Mouse (Mus musculus): ENCODE data around the gene Telo2.
A peak's percentile ranks its signal among the peaks of the same experiment; 100 is the strongest.
"Not testable (repeated sequence)": the region's sequence is repeated elsewhere in the genome, so short reads cannot be mapped to it uniquely, and the experiment has no call there.

Telo2 gene

DNA sequence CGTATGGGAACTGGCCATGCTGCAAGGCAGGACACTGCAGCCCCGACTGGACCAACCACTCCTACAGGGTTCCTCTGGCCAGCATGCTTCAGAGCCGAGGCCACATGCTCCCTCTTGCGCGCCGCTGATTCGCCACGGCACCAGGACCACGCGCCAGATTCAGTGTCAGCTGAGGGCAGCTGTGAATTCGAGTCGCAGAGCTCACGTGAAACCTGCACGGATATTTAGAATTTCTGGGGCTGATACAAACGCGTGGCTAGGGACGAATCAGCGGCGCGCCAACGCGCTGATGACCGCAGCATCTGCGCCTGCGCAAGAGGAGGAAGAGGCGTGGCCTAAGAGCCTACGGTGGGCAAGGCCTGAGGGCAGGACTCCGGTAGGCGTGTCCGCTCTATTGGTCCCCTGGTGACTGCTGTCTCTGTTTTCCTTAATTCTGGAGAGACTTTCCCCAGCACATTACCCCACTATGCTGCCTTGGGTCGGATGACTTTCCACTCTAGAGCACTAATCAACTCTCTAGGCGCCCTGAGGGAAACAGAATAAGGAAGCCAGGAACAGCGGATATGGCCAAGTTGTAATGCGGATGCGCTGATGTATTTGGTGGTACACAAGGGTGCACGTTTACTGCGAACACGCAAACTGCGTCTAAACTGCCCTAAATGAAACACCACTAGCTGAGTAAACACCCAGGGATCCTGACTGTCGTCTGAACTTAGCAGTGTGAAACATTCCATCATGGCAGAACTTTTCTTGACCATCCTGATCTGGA lies at the start of gene Telo2:
TSS of gene Telo2 (minus strand) at position 304 of the 769 bp plus-strand sequence.
- DNase-seq, result peak; percentile 93

DNA sequence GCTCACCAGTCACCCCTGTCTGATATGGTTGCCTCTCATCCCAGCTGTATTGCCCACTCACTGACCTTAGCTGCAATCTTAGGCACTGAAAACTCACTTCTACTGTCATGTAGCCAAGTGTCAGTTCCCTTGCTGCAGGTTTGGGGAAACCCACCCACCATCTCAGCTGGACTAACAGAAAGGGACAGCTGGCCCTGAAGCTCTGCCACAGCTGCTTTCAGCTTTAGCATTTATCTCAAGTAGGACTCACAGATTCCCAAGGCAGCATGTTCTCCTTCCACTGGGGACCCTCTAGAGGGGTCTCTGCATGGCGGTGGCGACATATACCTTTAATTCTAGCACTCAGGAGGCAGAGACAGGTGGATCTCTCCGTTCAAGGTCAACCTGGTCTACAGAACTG lies 49.0 kb upstream of the Telo2 start:
- DNase-seq, result no peak

DNA sequence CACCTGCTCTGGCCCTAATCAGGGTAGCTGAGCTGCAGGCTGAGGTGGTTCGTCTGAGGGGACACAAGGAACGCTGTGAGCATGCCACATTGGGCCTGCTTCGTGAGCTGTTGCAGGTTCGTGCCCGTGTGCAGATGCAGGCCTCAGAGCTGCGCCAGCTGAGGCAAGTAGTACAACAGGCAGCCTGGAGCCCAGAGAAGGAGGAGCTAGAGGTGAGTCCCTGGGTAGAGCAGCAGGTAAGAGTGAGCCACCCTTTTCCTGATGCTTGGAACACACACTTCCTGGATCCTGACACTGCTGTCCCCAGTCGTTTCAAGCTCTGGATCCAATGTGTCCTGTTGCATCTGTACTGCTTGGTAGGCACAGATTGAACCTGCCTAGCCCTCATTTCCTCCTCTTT lies 47.6 kb upstream of the Telo2 start:
- no peak for DNase-seq

DNA sequence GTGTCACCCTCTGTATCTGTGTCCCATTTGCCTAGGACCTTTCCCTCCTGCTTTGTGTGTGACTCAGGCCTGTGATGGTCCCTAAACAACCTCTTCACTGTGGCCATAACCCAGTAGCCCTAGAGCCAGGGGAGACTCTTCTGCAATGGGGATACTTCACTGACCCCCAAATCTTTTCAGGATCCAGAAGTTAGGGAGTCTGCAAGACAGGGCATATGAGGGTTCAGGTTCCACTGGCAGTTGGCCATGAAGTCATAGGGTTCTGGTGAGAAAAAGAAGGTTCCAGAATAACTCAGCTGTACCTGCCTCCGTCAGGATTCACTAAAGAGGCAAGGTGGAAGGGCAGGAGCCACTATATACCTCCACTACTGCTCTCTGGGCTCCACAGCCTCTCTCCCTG lies 46.4 kb upstream of the Telo2 start, which contains the start of gene Ccdc154:
TSS of gene Ccdc154 (plus strand) at position 301 of the 400 bp plus-strand sequence.
- DNase-seq, result no peak

DNA sequence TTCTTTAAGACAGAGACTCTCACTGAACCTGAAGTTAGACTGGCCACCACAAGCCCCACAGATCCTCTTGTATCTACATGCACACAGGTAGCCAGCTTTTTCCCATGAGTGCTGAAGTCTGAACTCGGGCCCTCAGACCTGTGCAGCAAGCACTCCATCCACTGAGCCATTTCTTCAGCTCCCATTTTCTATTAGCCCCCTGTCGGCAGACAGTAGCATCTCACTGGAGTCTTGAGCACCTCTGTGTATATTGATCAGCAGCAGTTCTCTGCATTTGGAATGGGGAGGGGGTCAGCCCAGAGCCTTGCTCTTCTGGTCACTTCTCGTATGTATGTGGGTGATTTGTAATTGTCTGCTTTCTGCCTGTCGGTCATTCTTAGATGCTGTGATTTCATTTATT lies 24.2 kb upstream of the Telo2 start:
- no peak for DNase-seq

DNA sequence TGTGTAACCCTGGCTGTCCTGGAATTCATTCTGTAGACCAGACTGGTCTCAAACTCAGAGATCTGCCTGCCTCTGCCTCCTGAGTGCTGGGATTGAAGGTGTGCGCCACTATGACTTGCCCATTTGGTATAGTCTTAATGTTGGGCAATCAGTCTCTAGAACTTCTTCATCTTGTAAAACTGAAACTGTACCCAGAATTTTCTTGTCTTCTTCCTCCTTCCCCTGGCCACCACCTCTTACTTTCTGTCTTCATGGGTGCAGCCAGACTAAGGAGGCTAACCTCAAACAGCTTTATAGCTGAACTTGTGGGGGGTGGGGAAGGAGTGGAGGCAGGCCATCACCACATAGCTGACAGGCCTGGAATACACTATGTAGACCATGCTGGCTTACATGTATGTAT lies 23.0 kb upstream of the Telo2 start:
- DNase-seq, result no peak

DNA sequence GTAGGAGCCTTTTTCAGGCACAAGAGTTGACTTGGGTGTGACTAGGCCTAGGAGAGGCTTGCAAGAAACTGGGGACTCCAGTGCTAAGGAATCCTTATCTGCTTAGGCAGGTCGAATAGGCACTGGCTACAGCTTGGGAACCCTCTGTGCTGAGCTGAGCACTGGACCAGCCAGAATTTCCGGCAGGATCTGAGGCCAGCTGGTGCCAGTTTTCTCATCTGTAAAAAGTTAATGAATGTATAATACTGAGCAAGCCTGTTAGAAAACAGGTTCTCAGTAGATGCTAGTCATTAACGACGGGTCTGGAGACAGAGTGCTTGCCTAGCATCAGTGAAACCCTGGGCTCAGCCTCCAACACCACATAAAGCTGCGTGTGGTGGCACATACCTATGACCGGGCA lies 19.9 kb upstream of the Telo2 start:
- no peak for DNase-seq

DNA sequence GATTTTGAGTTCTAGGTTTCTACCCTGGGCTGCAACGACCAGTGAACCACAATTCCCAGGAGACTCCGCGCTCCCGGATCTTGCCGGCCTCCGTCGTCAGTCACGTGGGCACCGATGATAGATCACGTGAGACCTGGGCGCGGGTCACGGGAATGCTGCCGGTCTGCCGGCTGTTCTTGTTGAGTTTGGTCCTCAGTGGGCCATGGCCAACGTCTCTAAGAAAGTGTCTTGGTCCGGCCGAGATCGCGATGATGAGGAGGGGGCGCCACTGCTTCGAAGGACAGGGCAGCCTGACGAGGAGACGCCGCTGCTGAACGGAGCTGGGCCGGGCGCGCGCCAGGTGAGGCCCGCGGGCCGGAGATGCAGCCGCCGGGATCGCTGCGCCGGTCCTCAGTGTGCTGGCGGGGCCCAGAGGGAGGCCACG lies 17.5 kb upstream of the Telo2 start, which contains the start of gene Clcn7:
TSS of gene Clcn7 (plus strand) at position 117 of the 424 bp plus-strand sequence.
- DNase-seq, result peak; percentile 93

DNA sequence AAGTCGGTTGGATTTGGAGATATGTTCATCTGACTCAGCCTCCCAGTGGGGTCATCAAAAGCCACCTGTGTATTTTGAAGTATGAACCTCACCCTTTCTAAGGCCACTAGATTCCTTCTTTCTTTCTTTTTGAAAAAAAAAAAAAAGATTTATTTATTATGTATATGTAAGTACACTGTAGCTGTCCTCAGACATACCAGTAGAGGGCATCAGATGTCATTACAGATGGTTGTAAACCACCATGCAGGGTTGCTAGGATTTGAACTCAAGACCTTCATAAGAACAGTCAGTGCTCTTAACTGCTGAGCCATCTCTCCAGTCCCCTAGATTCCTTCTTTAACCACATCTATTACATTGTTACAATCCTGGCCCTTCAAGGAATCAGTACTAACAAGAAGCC lies 14.3 kb upstream of the Telo2 start:
- DNase-seq, result no peak

DNA sequence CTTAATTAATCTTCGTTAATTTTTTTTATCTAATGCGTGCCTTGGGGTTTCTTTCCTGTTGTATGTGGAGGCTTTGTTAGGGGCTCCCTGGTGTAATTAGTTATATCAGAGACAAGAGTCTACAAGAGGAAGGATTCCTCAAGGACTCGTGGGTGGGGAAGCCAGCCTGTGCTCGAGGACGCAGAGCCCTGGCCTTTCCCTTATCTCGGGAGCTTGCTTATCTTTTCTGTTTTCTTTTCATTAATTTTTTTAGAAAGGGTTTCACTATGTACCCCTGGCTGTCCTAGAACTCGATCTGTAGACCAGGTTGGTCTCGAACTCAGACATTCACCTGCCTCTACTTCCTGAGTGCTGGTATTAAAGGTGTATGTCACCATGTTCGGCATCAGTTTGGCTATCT lies 11.9 kb upstream of the Telo2 start:
- no peak for DNase-seq

DNA sequence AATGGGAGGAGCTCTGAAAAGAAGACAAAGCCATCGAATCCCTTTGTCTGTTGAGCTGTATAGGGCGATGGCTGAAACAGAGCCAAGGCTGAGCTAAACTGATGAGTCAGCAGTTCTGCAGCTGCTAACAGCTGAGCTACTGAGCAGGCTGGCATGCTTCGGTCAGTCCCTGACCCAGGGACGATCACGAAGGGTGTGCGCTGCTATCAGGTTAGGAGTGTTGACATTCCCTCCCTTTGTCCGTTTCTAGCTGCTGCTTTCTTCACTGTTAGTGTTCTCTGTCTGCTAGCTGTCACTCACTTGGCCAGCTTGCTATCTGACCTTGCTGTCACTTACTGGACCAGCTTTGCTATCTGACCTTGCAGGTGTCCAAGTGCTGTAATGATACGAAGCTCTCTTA lies 11.3 kb upstream of the Telo2 start:
- DNase-seq, result no peak

DNA sequence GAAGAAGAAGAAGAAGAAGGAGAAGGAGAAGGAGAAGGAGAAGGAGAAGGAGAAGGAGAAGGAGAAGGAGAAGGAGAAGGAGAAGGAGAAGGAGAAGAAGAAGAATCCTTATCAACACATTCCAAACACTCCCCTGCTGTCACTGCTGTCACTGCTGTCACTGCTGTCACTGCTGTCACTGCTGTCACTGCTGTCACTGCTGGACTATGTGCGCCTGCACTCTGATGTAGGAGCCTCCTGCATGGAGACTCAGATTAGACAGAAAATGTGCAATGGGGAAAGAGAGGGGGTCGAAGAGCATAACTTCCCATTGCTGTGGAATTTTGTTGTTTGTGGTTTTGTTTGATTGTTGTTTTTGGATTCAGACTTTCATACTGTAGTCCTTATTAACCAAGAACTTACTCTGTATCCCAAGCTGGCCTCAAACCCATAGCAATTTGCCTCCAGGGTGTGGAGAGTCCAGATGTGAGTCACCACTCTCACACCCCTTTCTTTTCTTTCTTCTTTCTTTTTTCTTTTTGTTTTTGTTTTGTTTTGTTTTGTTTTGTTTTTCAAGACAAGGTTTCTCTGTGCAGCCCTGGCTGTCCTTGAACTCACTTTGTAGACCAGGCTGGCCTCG lies 9.8 kb upstream of the Telo2 start:
- not testable (repeated sequence) for DNase-seq

DNA sequence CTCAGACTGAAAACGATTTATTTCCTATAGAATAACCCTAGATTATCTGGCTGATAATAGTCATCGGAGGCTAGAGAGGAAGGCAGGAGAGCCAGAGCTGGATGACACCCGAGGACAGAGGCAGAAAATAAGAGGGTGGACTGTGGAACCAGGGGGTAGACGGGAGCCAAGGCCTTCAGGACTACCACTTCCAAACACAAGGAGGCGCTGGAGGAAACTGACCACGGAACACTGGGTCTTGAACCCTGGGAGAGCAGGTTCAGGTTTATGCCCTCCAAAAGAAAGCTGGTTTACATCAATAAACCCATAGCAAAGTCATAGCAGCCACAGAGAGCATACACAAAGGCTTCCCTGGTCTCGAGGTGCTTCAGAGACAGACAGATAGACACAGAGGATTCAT lies 8.2 kb upstream of the Telo2 start:
- no peak for DNase-seq

DNA sequence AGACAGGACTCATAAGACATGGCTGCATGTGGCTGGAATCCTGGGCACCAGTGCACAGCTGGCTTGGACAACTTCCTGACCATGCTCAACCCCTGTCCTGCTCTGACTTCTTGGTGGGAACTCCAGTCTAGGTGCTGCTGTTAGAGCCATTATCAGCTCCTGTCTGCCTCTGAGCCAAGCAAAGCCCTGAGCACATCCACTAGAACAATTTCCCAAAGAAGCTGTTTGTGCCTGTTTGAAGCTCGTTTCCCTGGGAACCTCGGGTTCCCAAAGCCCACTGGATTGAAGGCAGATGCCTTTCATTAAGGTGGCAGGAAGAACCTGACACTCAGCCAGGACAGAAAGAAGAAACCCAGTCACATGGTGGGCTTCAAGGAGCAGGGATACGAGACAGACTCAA lies 4.6 kb upstream of the Telo2 start, which contains the start of gene Ptx4:
TSS of gene Ptx4 (plus strand) at position 355 of the 400 bp plus-strand sequence.
- no peak for DNase-seq

DNA sequence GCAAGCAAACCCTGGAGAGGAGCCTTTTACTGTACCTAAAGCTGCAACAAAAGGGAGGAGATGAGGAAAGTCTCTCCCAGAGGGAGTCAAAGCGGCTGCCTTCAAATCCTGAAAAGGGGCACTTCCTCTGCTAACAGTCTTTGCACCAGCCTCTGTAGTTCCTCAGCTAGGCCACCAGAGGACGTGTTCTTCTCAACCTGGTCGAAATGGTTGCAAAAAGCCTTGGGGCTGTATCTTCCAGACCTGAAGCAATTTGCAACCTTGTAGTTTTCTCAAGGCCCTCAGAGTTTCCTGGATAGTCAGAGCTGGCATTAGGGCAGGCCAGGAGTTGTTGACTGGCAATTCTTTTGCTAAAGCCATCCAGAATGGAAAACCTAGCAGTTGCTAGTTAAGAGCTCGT lies 1.5 kb upstream of the Telo2 start:
- no peak for DNase-seq

DNA sequence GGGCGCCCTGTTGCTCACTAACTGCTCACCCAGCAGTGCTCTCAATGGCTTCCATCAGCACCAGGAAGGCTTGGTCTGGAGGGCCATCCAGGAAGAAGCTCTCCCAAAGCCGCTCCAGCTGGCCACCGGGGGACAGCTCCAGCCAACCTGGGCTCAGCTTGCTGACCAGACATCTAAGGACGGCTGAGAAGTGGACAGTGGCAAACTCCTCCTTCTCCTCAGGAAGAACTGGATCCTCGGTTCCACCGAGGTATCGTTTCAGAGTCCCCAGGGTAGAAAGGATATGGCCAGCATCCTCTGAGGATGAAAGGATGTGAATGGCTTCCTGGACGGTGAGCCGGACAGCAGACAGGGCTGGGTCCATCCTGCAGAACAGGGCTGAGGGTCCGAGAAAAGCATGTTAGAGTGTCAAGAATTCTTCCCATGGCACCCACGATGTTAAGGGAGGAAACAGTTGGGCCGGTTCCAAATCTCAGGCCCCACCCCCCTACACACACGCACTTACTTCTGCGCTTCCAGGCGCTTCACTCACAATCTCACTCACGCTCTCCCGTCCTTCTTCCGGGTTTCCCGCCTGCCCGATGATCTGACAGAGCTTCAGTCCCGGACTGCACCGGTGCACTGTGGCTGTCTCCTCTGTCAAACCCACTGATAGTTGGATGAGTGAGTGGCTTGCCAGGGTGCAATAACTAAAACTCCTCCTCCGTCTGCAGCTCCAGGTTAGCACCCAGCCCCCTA lies 690 bp downstream of the Telo2 start:
- no peak for DNase-seq

DNA sequence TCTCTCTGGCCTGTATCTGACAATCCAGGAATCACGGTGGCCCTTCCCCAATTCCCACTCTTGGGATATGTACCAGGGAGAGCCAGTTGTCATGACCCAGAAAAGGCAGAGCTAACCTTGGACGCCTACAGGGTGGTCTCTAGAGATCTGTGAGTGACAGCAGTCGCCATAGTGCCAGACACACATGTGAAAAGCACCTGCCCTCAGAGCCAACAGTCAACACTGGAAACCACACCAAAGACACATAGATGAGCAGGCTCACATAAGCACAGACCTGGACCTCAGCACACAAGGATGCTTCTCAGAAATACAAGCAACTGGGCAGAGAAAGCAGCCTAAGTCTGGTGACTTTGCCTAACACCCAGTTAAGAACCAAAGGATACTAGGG lies 3.4 kb downstream of the Telo2 start:
- no peak for DNase-seq

DNA sequence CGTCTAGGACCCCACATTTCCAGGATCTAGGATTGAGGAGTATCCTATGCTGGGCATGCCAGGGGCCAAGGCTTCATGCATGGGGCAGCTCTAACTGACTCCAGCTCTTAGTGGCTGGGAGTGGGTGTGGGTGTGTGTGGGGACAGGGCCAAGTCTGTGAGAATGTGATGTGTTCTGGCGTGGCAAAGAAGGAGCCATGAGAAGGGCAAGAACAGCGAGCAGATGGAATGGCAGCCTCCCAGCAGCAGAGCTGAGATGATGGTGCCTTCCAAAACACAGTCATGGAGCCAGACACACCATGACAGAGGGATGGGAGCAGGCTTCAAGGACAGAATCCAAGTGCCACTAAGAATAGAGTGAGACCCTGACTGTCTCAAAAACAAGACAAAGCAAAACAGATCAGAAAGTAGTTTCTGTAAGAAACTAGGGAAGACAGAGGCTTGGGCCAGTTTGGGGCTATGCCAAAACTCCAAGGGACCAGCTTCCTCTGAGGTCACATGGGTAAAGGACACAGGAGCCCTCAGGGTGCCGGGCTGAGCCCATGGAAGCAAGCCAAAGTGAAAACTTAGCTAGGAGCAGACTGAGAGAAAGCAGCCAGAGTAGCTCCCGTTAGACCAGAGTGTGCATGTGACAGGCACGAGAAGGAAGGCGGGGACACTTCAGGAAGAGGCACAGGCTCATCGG lies 3.9 kb downstream of the Telo2 start:
- DNase-seq, result peak; percentile 85

DNA sequence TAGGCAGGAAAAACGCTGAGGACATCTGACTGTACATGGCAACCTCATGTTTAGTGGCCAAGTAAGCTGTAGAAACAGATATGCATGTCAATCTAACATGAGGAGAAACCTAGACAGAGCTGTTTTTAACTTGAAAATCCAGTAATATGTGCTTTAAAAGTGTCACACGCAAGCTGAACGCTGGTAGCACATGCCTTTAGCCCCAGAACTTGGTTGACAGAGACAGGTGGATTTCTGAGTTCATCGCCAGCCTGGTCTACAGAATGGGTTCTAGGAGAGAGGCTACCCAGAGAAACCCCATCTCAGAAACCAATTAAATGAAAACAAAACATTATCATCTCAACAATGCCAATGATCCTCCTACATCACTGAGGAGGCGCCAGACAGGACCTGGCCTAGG lies 4.5 kb downstream of the Telo2 start:
- no peak for DNase-seq

DNA sequence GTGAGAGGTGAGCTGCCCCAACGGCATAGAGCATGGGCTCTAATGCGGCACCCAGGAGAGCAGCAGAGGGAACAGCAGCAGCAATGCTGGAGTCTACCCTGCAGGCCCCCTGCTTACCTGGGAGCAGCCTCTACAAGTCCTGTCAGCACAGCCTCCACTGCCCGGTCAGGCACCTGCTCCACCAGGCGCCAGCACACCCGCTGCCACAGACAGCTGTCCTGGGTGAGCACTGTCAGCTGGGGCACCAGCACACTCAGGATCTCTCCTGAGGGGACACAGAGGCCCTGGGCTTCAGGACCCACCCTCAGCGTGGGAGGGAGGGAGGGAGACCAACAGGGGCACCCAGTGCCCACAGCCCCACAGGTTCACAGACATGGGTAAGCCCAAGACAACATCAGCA lies 5.2 kb downstream of the Telo2 start:
- DNase-seq, result no peak

DNA sequence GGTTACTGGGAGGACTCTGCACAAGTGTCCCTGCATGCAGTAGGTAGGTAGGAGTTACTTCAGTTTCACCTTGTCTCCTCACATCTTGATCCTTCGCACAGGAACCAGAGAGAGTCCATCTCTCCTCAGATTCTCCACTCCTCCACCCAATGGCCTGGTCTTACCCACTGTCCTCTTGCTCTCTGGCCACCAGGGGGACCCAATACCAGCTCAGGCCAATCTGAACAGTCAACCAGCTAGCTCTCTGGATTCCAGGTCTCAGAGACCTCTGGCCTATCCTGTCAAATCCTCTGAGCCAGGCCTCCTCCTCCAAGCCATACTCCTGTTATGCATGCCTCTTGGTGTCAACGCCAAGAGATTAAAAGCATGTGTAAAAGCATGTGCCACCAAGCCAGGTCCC lies 6.2 kb downstream of the Telo2 start:
- DNase-seq, result peak; percentile 59

DNA sequence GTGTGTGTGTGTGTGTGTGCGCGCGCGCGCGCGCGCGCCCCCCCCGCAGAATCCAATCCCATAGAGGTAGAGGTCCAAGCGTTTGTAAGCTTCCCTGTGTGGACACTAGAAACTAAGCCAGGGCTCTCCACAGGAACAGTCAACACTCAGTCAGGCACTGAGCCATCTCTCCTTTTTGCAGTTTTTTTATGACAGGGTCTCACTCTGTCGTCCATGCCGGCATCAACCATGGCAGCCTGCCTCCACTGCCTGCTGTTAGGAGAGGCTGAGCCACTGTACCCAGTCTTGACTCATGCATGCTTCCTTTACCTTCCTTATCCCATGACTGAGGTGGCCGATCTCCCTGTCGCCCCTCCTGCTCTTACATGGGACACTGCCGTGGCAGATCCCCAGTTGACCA lies 8.0 kb downstream of the Telo2 start:
- DNase-seq, result no peak

DNA sequence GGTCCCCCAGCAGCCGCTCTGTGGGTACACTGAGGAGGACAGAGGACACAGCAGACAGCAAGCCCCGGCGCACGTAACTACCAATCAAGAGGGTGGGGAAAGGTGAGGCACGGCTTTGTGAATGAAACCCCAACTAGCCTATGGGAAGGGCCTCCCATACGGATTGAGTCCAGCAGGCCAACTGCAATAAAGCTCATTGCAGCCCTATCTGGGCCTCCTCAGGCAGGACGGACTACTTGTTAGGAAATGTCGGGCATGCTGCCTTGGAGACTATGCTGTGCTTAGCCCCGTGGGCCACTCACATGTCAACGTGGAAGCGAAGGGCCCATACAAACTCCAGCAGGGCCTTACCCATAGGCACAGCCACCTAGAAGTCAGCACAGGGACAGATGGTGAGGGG lies 14.4 kb downstream of the Telo2 start:
- DNase-seq, result no peak
